Mouse (Mus musculus) olfactory bulb, adult 2 months (tissue): ENCODE results near the gene Cyp39a1. TPM values are rescaled to one million over a fixed set of nuclear protein-coding genes. Genes with fewer than 3 reads are reported as not detected.

Experiments
- H3K27ac ChIP-seq: fragments of 200-500 bp; 2 replicates; pipeline ENCODE4 v1.5.1; 2012; ENCODE audit warnings: low read depth, low read length; ENCODE audit not compliant: insufficient read depth
- H3K4me1 ChIP-seq: fragments of 200-500 bp; 2 replicates; pipeline ENCODE4 v1.6.1; 2012; ENCODE audit warnings: low read length; ENCODE audit not compliant: control insufficient read depth, insufficient read depth
- H3K4me3 ChIP-seq: fragments of 200-500 bp; 2 replicates; pipeline ENCODE4 v1.5.1; 2012; ENCODE audit warnings: mild to moderate bottlenecking, low read depth, low read length, moderate library complexity; ENCODE audit not compliant: insufficient read depth
- CTCF ChIP-seq: fragments of 200-500 bp; IDR thresholded peaks from 2 replicates; pipeline ENCODE4 v1.5.1; 2012; ENCODE audit warnings: low read depth, mild to moderate bottlenecking, low read length, moderate library complexity; ENCODE audit not compliant: insufficient read depth
- POLR2A ChIP-seq: fragments of 200-500 bp; IDR thresholded peaks from 2 replicates; pipeline ENCODE4 v1.6.1; 2012; ENCODE audit warnings: mild to moderate bottlenecking, low read depth, low read length, moderate library complexity; ENCODE audit not compliant: insufficient read depth
- WGBS: fragments of 180-500 bp; shearing (Covaris S2); methylation state at CpG from one replicate; pipeline ENCODE4 v1.1.7; 2018; 5-methylcytosine and 5-hydroxymethylcytosine counted together
- polyA plus RNA-seq: library from polyadenylated mRNA; stranded (reverse); fragments of >200 nt; gene quantifications from 2 replicates; pipeline ENCODE4 v1.2.4, GENCODE M21; 2012; ENCODE audit warnings: low replicate concordance; ENCODE audit not compliant: missing spikeins, insufficient read depth, insufficient read length

Gene Cyp39a1
- polyA plus RNA-seq, 1 experiment = not detected

- H3K4me3 ChIP-seq = no peak overlapping the region
- peaks cover 3% of the 10 kb centered on the region; the same call in 1 of the 2 replicates for H3K4me1 ChIP-seq
- no peak overlapping the region for H3K27ac ChIP-seq
- WGBS = 98% methylated on average over 4 of the region's 4 CpGs
- TF ChIP-seq CTCF = no peak
- no peak for TF ChIP-seq POLR2A
Observed at GRCm38 (mm10) chr17:43671907-43672306, 4.7 kb downstream of the Cyp39a1 start.

GRCm38 (mm10) chr17:43675228-43675627 is 8.0 kb downstream of the Cyp39a1 start:
- 70% methylated on average over 1 of the region's 1 CpGs for WGBS
- H3K4me1 ChIP-seq = no peaks in the 10 kb centered on the region
- H3K4me3 ChIP-seq = no peak overlapping the region
- no peak overlapping the region for H3K27ac ChIP-seq
- no peak for TF ChIP-seq CTCF
- no peak for TF ChIP-seq POLR2A

- TF ChIP-seq POLR2A (no peak), CTCF (no peak)
- Histone ChIP-seq H3K4me3 (no peak overlapping the region), H3K27ac (no peak overlapping the region), H3K4me1 (no peaks in the 10 kb centered on the region)
- WGBS = 95% methylated on average over 1 of the region's 1 CpGs
Observed at GRCm38 (mm10) chr17:43676241-43676640, 9.0 kb downstream of the Cyp39a1 start.

- TF ChIP-seq CTCF = no peak
- H3K27ac ChIP-seq = no peak overlapping the region
- no peaks in the 10 kb centered on the region for H3K4me1 ChIP-seq
- no peak overlapping the region for H3K4me3 ChIP-seq
- 37% methylated on average over 1 of the region's 1 CpGs for WGBS
Observed at GRCm38 (mm10) chr17:43677317-43677716, 10.1 kb downstream of the Cyp39a1 start.

GRCm38 (mm10) chr17:43684086-43684485 is 16.9 kb downstream of the Cyp39a1 start:
- no peak overlapping the region for H3K27ac ChIP-seq
- no peak overlapping the region for H3K4me3 ChIP-seq
- no peak for TF ChIP-seq CTCF
- no peak for TF ChIP-seq POLR2A
- no peaks in the 10 kb centered on the region for H3K4me1 ChIP-seq
- whole genome bisulfite sequencing = 91% methylated on average over 7 of the region's 7 CpGs

GRCm38 (mm10) chr17:43684638-43685037 is 17.4 kb downstream of the Cyp39a1 start:
- no peak for TF ChIP-seq POLR2A
- no peak for TF ChIP-seq CTCF
- no peak overlapping the region for H3K4me3 ChIP-seq
- no peak overlapping the region for H3K27ac ChIP-seq
- H3K4me1 ChIP-seq = no peaks in the 10 kb centered on the region
- 92% methylated on average over 5 of the region's 5 CpGs for WGBS

GRCm38 (mm10) chr17:43689591-43689990 is 22.4 kb downstream of the Cyp39a1 start:
- Histone ChIP-seq H3K27ac (no peak overlapping the region), H3K4me1 (no peaks in the 10 kb centered on the region), H3K4me3 (no peak overlapping the region)
- 85% methylated on average over 9 of the region's 9 CpGs for WGBS
- TF ChIP-seq POLR2A (no peak), CTCF (no peak)

- Histone ChIP-seq H3K4me1 (0 out of 2 replicates have a peak, but pooled peaks cover 2% of the 10 kb centered on the region), H3K4me3 (no peak overlapping the region), H3K27ac (no peak overlapping the region)
- WGBS = 26% methylated on average over 14 of the region's 14 CpGs
- no peak for TF ChIP-seq POLR2A
- TF ChIP-seq CTCF = peak; percentile 28; the same call in 1 of the 2 replicates
Observed at GRCm38 (mm10) chr17:43698997-43699649, 31.9 kb downstream of the Cyp39a1 start.

- Histone ChIP-seq H3K4me3 (no peak overlapping the region), H3K4me1 (0 out of 2 replicates have a peak, but pooled peaks cover 2% of the 10 kb centered on the region), H3K27ac (no peak overlapping the region)
- TF ChIP-seq CTCF (peak; percentile 41; the same call in 1 of the 2 replicates), POLR2A (no peak)
- 63% methylated on average over 6 of the region's 6 CpGs for WGBS
Observed at GRCm38 (mm10) chr17:43701060-43701459, 33.8 kb downstream of the Cyp39a1 start.

- H3K4me1 ChIP-seq = no peaks in the 10 kb centered on the region
- no peak overlapping the region for H3K27ac ChIP-seq
- 86% methylated on average over 12 of the region's 12 CpGs for WGBS
- TF ChIP-seq CTCF (no peak), POLR2A (no peak)
- no peak overlapping the region for H3K4me3 ChIP-seq
Observed at GRCm38 (mm10) chr17:43704216-43704930, 37.1 kb downstream of the Cyp39a1 start.
